Mouse (Mus musculus) liver, embryonic 14.5 days (tissue): Measurements from ENCODE around the gene Shoc2.

Experiments used
- CTCF ChIP-seq: IDR thresholded peaks from 2 replicates; pipeline ENCODE4 v1.5.1; 2016; ENCODE audit warnings: antibody characterized with exemption, low read depth, control low read depth
- EP300 ChIP-seq: IDR thresholded peaks from 2 replicates; pipeline ENCODE4 v1.6.1; 2016; ENCODE audit warnings: antibody characterized with exemption, low read depth

GRCm38 (mm10) chr19:53933050-53933449 is 11.1 kb upstream of the Shoc2 start:
- TF ChIP-seq CTCF (no peak), EP300 (no peak)
